Mouse (Mus musculus): ENCODE results near the gene Ly6g6f.

GRCm38 (mm10) chr17:35132174-35132560, 46.8 kb upstream of the Ly6g6f start:
- TF ChIP-seq CTCF (conservative IDR thresholded peaks at IDR 0.05 in 1 of 2, IDR thresholded peaks at IDR 0.05 in 1 of 2; ENCODE audit: low read depth in 2 of 2, low read length in 2 of 2) = no peak
- TF ChIP-seq PAX5 (IDR thresholded peaks at IDR 0.05; ENCODE audit: low read length) = no peak
